Mouse (Mus musculus) CH12.LX (cell line): Measurements from ENCODE around the gene Gm45808.

Experiments
- CTCF ChIP-seq, 2 experiments: IDR thresholded peaks in 1 of 2; conservative IDR thresholded peaks in 1 of 2; 2 replicates each; pipeline ENCODE4 v1.5.1; 2011 to 2012; ENCODE audit warnings: low read depth in 2 of 2, low read length in 2 of 2, improper control_type of control experiment in 1 of 2, inconsistent platforms in 1 of 2, mild to moderate bottlenecking in 1 of 2, moderate library complexity in 1 of 2
- KAT2A ChIP-seq: IDR thresholded peaks from 2 replicates; pipeline ENCODE4 v1.6.1; 2012; ENCODE audit warnings: low read length, improper control_type of control experiment, inconsistent platforms; ENCODE audit not compliant: insufficient replicate concordance
- MYC ChIP-seq: IDR thresholded peaks from 2 replicates; pipeline ENCODE4 v1.6.1; 2011; ENCODE audit warnings: low read depth, mild to moderate bottlenecking, improper control_type of control experiment, low read length
- POLR2A ChIP-seq: IDR thresholded peaks from 2 replicates; pipeline ENCODE4 v1.6.1; 2011; ENCODE audit warnings: low read depth, mild to moderate bottlenecking, improper control_type of control experiment, low read length
- ZC3H11A ChIP-seq: IDR thresholded peaks from 2 replicates; pipeline ENCODE4 v1.6.1; 2012; ENCODE audit warnings: low read depth, mild to moderate bottlenecking, inconsistent platforms, low read length, improper control_type of control experiment
- ZKSCAN1 ChIP-seq: IDR thresholded peaks from 2 replicates; pipeline ENCODE4 v1.6.1; 2012; ENCODE audit warnings: low read depth, inconsistent platforms, low read length, improper control_type of control experiment, borderline replicate concordance

- TF ChIP-seq MYC (no peak), CTCF (conservative IDR thresholded peaks at IDR 0.05 in 1 of 2, IDR thresholded peaks at IDR 0.05 in 1 of 2; ENCODE audit: low read depth in 2 of 2, low read length in 2 of 2) (no peak), POLR2A (no peak), ZC3H11A (no peak), KAT2A (no peak), ZKSCAN1 (no peak)
These were observed 44.0 kb upstream of the Gm45808 start for GRCm38 (mm10) chr7:45530643-45531042.
